ENCODE assay signal across 12 mouse cellular contexts in the genomic region with DNA sequence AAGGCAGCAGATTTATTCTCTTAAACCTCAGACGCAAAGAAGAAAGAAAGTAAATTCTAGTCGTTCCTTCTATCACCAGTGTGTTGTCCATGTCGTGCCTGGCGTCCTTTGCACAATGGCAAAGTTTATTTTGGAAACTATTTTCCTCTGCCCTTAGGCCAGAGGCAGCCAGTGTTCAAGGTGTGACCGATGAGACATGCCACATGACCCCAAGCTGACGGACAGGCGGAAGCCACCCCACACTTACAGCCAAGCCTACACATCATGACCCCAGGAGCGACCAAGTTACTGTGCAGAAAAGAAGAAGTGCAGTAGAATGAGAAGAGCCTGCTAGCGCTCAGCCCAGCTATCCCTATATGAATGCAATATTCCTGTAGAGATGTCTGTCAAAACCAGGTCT. TPM values are rescaled to one million over a fixed set of nuclear protein-coding genes. Genes with fewer than 3 reads are reported as not detected.
DNase-seq lines count a peak whose midpoint lies in the region; ATAC-seq and TF ChIP-seq lines count a peak whose summit lies in the region.
"Had no signal": no experiment of that assay in that cellular context is flagged by ENCODE, and none has a peak within 500 bp of the region (broad histone marks: within the 10 kb centered on the region; RNA-seq: fewer than 3 reads in every experiment).

No protein-coding gene starts in this region.

- no peak overlapping the region for H3K9ac ChIP-seq in heart, adult 2 months (ENCODE audit: low read depth, low read length)
- H3K9ac ChIP-seq in lung, embryonic 16.5 days (ENCODE audit: low read length), result no peak overlapping the region
- H3K9ac ChIP-seq in liver, embryonic 14.5 days (replicated peaks), result peak overlapping the region; percentile 6
- H3K9ac ChIP-seq: limb, embryonic 12.5 days had no signal

- H3K27me3 ChIP-seq in heart, adult 2 months (ENCODE audit: control insufficient read depth, insufficient read depth, low read length), result no peaks in the 10 kb centered on the region
- H3K27me3 ChIP-seq in lung, embryonic 16.5 days (ENCODE audit: control insufficient read depth, insufficient read depth, low read depth, low read length), result no peaks in the 10 kb centered on the region
- no peaks in the 10 kb centered on the region for H3K27me3 ChIP-seq in liver, embryonic 14.5 days (ENCODE audit: control insufficient read depth, insufficient read depth, low read length)
- H3K27me3 ChIP-seq: limb, embryonic 12.5 days had no signal

- DNase-seq in heart, adult 2 months, result peak in 1 of 2 experiments; percentile 40
- no peak for DNase-seq in heart, postnatal 36 days
- DNase-seq in lung, postnatal 25 days (ENCODE audit: low spot score), result no peak
- DNase-seq in liver, embryonic 14.5 days (ENCODE audit: low read depth in 3 of 3, low spot score in 3 of 3), result no peak
- no peak for DNase-seq in retina, embryonic 14.5 days (ENCODE audit: low spot score)
- no peak for DNase-seq in thymus, postnatal 25 days
- DNase-seq: layer of hippocampus, adult 9-11 months; thymus, adult 18-20 months had no signal

- intact Hi-C loops in heart, adult 2 months (cut with DNase I), result loop anchor here (2.0 to 5.0 kb wide), 2 partner anchors 47 to 67 kb away; a partner anchor contains a TSS
- intact Hi-C loops in heart, postnatal 36 days (cut with DNase I), result loop anchor here (1.0 to 5.0 kb wide), 2 partner anchors 47 to 67 kb away; a partner anchor contains a TSS

- no peaks in the 10 kb centered on the region; the same call in 1 of the 2 replicates for H3K79me2 ChIP-seq in heart, adult 2 months (replicated peaks; ENCODE audit: control insufficient read depth, insufficient read depth, low read length)

- no peak for TF ChIP-seq CTCF in heart, adult 2 months (IDR thresholded peaks at IDR 0.05)
- no peak for TF ChIP-seq CTCF in liver, embryonic 14.5 days (IDR thresholded peaks at IDR 0.05; ENCODE audit: low read depth)

- peaks cover 12% of the 10 kb centered on the region for H3K36me3 ChIP-seq in heart, adult 2 months (ENCODE audit: control insufficient read depth, insufficient read depth, low read length)
- H3K36me3 ChIP-seq in lung, embryonic 16.5 days (ENCODE audit: control insufficient read depth, insufficient read depth, low read length), result no peaks in the 10 kb centered on the region
- peaks cover 5% of the 10 kb centered on the region; the same call in 1 of the 2 replicates for H3K36me3 ChIP-seq in liver, embryonic 14.5 days (replicated peaks; ENCODE audit: control insufficient read depth, insufficient read depth, low read depth)
- H3K36me3 ChIP-seq: limb, embryonic 12.5 days had no signal

- no peak overlapping the region for H3K4me3 ChIP-seq in heart, adult 2 months
- H3K4me3 ChIP-seq in lung, embryonic 16.5 days (ENCODE audit: low read length), result no peak overlapping the region
- H3K4me3 ChIP-seq in liver, embryonic 14.5 days (ENCODE audit: insufficient read depth in 1 of 2, low read depth in 2 of 2, low read length in 2 of 2), result no peak overlapping the region
- H3K4me3 ChIP-seq: erythroblast, embryonic 14.5 days; limb, embryonic 12.5 days had no signal

- H3K4me2 ChIP-seq in lung, embryonic 16.5 days (ENCODE audit: low read depth, low read length), result no peak overlapping the region
- no peak overlapping the region for H3K4me2 ChIP-seq in liver, embryonic 14.5 days (ENCODE audit: low read depth)
- H3K4me2 ChIP-seq: limb, embryonic 12.5 days had no signal

- WGBS in heart, adult 2 months, result 34% methylated on average over 9 of the region's 9 CpGs
- WGBS in lung, embryonic 16.5 days, result 41% methylated on average over 9 of the region's 9 CpGs
- 43% methylated on average over 9 of the region's 9 CpGs for WGBS in liver, embryonic 14.5 days (ENCODE audit: insufficient replicate concordance)

- H3K9me3 ChIP-seq in lung, embryonic 16.5 days (ENCODE audit: control insufficient read depth, low read length), result no peaks in the 10 kb centered on the region
- no peaks in the 10 kb centered on the region for H3K9me3 ChIP-seq in liver, embryonic 14.5 days (ENCODE audit: control insufficient read depth, low read length)
- H3K9me3 ChIP-seq: limb, embryonic 12.5 days had no signal

- no peak for ATAC-seq in lung, embryonic 16.5 days (ENCODE audit: low read depth)
- peak; percentile 50; the same call in 1 of the 2 replicates for ATAC-seq in granulocyte monocyte progenitor cell, adult 5-6 weeks (replicated peaks; ENCODE audit: poor library complexity, severe bottlenecking)
- no peak for ATAC-seq in liver, embryonic 14.5 days (ENCODE audit: insufficient read depth)

- H3K27ac ChIP-seq in heart, adult 2 months, result peak overlapping the region; percentile 72
- H3K27ac ChIP-seq in lung, embryonic 16.5 days (ENCODE audit: low read length), result peak overlapping the region; percentile 42; the same call in 1 of the 2 replicates
- no peak overlapping the region for H3K27ac ChIP-seq in liver, embryonic 14.5 days
- H3K27ac ChIP-seq: limb, embryonic 12.5 days had no signal

- peak; percentile 57; the same call in 1 of the 2 replicates for TF ChIP-seq EP300 in heart, adult 2 months (IDR thresholded peaks at IDR 0.05; ENCODE audit: insufficient read depth, low read depth, low read length)
- TF ChIP-seq EP300 in liver, embryonic 14.5 days (IDR thresholded peaks at IDR 0.05; ENCODE audit: low read depth), result no peak

- H3K4me1 ChIP-seq in heart, adult 2 months (ENCODE audit: control insufficient read depth, insufficient read depth, low read length), result peaks cover 21% of the 10 kb centered on the region
- peaks cover 27% of the 10 kb centered on the region for H3K4me1 ChIP-seq in lung, embryonic 16.5 days (replicated peaks; ENCODE audit: control insufficient read depth, insufficient read depth, low read length)
- H3K4me1 ChIP-seq in liver, embryonic 14.5 days (replicated peaks; ENCODE audit: control insufficient read depth in 2 of 2, insufficient read depth in 2 of 2, low read length in 1 of 2), result peaks cover 9 to 19% of the 10 kb centered on the region in 2 experiments; a peak in 3 of 4 replicates

- no peak for TF ChIP-seq POLR2A in heart, adult 2 months (IDR thresholded peaks at IDR 0.05; ENCODE audit: insufficient read depth, low read depth, low read length)

RNA-seq across cellular contexts. Expression of a gene that starts 47.7 kb away (rescaled TPM):
- 10 to 100 TPM; 12.2 to 28.1 TPM for total RNA-seq in heart, adult 2 months (2021)
- polyA plus RNA-seq in heart, adult 2 months (2012; rRNA removed), result 4.2 and 7.1 TPM in 2 replicates
- 10 to 100 TPM; 13.8 to 20.3 TPM for total RNA-seq in heart, postnatal 36 days (2021)
- 3.2 and 3.5 TPM in 2 replicates for polyA plus RNA-seq in lung, embryonic 16.5 days (2015; fragmentation: Nextera tagmentation; extraction: Ambion mirVana)
- total RNA-seq in granulocyte monocyte progenitor cell, adult 5-6 weeks (2014; fragmentation: Nextera tagmentation), result 13.1 and 13.2 TPM in 2 replicates
- total RNA-seq in granulocyte monocyte progenitor cell, adult 5-6 weeks (2017), result 6.3 TPM in 2 replicates
- 5.2 and 5.9 TPM in 2 replicates for polyA plus RNA-seq in liver, embryonic 14.5 days (2012; rRNA removed)
- polyA plus RNA-seq in liver, embryonic 14.5 days (2014; fragmentation: Nextera tagmentation; extraction: Ambion mirVana), result 3.5 TPM in 2 replicates
